Mouse (Mus musculus) frontal cortex, postnatal 36 days (tissue): ENCODE measurements around the gene Usp54.
"Not testable (repeated sequence)": the region's sequence is repeated elsewhere in the genome, so short reads cannot be mapped to it uniquely, and the experiment has no call there.

Source experiments
- DNase-seq, 2 experiments: peaks; one replicate each; pipeline ENCODE4 v3.0.0; 2022; ENCODE audit warnings: low spot score in 2 of 2

The Usp54 gene

DNA sequence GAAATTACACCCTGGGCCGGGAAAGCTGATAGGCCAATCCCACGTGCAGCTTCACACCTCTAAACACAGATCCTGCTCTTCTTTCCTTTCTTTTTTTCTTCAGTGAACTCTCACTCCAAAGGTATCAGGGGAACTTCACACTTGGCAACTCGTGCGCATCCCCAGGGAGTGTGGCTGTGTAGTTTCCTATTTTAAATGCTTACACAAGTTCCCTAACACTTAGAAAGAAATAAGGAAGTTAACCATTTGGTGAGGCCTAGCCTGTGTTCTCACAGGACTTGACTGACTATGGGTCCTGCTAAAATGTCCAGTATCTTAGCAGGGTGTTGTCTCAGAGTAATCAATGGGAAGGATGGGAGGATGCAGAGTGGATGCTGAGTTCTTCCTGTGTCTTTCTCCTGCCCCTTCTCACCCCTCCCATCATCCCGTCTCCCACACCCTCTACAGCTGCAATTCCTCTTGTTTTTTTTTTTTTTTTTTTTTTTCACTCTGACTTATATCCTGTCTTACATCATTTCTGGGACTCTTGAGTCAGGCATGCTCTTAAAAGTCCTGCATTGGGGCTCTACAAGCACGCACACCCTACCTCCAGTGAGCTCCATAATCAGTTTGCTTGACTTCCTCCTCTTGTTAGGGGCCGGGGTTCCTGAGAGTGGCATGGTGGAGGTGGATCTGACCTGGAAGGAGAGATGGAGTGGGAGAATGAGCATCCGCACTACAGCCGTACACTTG lies 14.0 kb upstream of the Usp54 start:
- DNase-seq, result no peak

DNA sequence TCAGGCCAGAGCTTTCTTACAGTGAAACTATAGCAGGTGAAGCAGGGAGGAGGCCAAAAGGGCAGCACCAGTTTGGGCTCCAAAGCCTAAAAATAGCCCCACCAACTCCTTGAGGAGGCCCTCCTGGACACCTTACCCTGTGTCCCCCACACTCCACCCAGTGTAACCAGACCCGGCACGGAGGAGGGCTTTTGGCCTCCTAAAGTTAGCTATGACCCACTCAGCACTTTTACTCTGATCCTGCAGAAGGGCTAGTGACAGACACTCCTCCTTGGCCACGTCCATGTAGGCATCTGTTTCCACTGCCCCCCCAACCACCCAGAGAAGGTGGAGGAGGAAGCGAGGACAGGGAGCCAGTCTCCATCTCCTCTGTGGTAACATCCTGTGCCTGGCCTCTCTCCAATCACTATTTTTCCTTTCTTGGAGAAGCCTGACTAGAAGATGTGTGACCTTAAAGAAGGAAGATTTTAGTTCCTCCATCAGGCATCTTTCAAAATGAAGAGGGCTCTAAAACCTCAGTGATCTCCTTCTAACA lies 10.9 kb upstream of the Usp54 start:
- no peak for DNase-seq

DNA sequence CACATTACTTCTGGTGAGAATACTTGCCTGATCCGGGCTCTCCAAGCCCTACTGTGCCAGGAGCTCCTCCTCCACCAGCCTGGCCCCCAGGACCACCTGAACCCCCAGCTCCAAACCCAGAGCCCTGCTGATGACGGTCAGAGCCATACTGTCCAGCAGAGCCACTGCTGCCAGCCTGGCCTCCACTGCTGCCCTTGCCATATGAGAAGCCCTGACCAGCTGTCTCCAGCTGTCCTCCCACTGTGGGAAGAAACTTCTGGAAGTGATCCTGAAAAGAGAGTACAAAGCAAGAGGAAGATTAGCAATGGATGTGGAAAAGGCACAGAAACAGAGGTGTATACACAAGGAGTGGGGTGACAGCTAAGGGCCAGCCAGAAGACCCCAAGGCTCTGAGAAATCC lies 10.1 kb upstream of the Usp54 start:
- no peak for DNase-seq

DNA sequence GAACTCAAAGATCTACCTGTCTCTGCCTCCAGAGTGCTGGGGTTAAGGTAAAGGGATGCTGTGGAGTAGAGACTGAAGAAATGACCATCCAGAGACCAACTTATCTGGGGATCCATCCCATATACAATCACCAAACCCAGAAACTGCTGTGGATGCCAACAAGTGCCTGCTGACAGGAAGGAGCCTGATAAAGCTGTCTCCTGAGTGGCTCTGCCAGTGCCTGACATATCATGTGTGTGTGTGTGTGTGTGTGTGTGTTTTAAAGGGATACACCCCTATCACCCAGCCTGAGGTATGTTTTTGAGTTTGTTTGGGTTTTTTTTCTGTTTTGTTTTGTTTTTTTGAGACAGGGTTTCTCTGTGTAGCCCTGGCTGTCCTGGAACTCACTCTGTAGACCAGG lies 5.5 kb upstream of the Usp54 start:
- no peak for DNase-seq

DNA sequence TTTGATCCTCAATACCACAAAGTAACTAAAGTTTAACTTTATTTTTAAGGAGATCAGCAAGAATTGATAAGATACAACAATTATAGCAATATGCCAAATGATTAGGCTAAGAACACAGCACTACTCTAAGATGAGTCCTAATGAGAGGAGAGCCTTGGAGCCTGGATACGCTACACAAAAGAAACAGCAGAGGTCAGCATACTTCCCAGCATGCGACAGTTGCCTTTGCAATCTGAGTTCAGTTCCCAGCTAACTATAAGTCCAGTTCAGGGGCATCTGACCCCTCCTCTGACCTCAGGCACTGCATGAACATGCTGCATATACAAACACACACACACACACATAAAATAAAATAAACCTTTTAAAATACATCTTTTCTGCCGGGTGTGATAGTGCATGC lies 4.7 kb upstream of the Usp54 start:
- no peak for DNase-seq

DNA sequence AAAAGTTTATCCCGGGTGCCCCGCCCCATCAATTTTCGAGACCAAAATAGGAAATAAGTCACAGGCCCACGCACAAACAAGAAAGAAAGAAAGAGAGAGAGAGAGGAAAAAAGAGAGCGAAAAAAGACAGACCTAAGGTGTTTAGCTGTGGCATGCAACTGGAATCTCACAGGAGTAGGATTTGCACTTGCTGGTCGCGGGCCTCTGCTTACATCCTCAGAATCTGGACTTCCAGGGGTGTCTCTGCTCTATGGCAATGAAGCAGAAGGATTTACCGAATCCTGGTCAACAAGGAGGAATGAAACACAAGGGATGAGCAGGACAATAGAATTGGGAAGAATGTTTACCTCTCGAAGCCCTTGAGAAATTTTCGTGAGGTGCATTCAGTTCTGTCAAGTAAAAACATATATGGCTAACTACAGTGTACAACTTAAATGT lies 594 bp upstream of the Usp54 start:
- no peak for DNase-seq

DNA sequence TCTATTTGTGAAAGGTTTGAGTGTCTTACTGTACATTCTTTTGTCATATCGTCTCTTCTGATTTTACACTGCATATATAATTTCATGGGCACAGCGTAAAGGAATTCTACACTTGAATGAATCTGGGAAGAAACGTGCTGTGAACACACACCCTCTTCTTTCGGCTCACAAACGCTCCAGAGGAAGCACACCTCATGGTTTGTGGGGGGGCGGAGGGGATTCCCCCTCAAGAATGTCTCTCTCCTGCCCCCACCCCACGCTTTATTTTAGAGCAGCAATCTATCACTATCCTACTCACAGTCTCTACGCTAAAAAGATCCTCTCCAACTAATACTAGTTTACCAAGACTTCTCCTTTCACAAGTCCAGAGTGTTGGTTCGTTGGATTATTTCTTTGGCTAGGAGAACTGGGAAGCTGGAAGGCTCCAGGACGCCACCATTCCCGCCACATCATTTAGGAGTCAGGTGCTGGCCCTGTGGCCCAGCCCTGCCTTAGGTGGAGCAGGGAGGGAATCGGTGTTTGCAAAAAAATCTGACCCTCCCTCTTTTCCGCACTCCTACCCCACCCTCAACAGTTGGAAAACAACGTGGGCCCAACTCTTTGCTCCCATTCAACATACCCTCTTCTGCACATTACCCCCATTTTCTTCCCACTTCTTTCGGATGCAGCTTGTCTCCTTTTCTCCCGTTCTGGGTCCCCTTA lies 794 bp downstream of the Usp54 start:
- DNase-seq, result peak in 1 of 2 experiments; percentile 7

DNA sequence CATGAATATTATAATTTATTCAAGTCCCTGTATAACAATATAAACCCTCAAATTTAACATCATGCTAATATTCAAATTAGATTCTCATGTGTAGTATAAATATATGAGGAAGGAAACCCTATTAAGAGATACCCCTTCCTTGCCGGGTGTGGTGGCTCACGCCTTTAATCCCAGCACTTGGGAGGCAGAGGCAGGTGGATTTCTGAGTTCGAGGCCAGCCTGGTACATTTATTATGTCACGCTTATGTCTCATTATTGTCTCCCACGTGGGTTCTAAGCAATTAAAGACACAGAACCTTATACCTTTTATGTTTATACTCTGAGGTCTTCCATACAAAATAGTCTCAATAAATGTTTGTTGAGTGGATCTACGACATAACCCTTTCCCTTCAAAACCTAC lies 2.2 kb downstream of the Usp54 start:
- no peak for DNase-seq

DNA sequence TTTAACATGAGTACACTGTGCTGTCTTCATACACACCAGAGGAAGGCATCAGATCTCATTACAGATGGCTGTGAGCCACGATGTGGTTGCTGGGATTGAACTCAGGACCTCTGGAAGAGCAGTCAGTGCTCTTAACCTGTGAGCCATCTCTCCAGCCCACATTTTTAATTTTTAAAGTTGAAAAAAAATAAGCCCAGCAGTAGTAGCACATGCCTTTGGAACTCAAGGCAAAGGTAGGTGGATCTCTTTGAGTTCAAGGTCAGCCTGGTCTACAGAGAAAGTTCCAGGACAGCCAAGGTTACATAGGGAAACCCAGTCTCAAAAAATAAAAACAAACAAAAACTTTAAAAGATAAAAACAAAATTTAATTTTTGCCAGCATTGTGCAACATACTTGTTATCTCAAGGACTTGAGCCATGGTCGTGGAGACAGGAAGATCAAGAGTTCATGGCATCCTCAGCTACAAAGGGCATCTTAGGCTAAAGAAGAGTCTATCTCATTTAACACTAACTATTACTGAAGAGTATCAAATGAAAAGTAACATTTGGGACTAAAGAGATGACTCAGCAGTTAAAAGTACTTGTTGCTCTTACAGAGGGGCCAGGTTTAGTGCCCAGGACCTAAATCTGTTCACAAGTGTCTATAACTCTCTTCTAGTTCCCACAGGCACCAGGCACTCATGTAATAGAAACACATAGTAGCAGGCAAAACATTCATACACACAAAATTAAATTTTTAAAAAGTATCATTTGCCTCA lies 2.9 kb downstream of the Usp54 start:
- no peak for DNase-seq

DNA sequence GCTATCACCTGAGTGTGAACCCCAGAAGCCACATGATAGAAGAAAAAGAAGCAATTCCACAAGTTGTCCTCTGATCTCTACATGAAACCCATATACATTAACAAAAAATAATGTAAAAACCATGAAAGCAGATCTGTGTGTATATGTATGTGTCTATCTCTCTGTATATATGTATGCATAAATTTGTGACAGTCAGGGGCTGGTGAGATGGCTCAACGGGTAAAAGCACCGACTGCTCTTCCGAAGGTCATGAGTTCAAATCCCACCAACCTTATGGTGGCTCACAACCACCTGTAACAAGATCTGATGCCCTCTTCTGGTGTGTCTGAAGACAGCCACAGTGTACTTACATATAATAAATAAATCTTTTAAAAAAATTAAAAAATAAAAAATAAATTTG lies 3.9 kb downstream of the Usp54 start:
- DNase-seq, result not testable (repeated sequence)

DNA sequence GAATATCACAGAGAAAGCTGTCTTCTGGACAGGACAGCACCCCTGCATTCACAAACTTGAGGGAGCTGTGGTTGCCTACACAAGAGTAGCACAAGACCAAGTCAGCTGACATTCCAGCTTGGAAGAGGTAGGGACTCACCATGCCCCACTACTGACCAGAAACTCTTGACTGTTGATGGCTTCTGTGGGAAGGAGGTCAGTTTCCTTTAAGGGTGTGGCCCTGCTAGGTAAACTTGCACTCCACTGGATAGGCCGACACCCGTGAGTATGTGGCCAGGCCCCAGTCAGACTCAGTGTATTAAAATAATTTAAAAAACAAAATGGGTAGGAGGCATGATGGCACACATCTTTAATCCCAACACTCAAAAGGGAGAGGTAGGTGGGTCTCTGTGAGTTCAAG lies 5.3 kb downstream of the Usp54 start:
- no peak for DNase-seq

DNA sequence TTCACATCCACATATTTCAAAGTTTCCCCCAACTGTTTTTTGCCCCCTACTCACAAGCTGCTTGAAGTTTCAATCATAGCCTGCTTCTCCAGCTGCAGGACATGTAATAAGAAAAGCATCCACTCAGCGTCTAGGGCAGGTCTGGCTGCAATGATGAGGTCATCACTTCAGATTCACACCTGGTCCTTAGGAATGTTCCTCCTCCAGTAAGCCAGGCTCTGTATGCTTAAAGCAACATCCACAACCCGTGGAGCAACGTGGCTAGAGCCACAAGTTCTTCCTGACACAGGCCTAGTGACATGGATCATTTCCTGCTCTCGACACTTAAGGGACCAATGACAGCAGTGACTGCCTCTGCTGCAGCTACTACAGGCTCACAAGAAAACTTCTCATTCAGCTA lies 9.6 kb downstream of the Usp54 start:
- DNase-seq, result no peak

DNA sequence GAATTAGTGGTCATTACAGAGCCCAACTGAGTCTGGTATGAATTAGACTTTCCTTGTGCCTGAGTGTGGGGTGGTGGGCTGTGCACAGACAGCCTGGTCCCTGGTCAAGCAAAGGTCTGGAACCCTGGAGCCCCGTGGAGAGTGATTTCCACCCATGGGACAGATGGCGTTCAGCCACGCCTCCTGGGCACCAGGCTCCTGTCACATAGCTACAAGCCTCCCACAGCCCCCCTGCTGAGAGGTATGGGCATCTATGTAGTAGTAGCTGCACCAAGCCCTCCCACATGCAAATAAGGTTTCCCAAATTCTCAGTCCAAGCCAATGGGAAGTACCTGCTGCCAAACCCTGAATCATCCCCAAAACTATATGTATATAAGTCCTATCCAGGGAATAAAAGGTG lies 13.9 kb downstream of the Usp54 start:
- DNase-seq, result no peak

DNA sequence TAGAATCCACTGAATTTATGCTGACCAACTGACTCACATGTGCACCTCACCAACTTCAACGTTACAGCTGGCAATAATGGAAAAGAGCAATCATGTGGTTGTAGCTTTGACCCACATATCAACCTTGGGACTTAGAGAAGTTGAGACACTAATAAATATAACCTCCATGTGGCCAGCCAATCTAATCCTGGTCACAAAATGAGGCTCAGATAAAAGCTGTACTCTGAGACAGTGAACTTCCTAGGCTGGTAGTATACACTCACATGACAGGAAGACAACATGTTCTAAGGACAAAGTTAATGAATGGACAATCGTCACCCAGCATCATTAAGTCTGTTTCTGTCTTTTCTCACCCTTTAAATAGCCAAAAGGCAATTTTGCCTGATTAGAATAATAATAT lies 14.4 kb downstream of the Usp54 start:
- DNase-seq, result no peak

DNA sequence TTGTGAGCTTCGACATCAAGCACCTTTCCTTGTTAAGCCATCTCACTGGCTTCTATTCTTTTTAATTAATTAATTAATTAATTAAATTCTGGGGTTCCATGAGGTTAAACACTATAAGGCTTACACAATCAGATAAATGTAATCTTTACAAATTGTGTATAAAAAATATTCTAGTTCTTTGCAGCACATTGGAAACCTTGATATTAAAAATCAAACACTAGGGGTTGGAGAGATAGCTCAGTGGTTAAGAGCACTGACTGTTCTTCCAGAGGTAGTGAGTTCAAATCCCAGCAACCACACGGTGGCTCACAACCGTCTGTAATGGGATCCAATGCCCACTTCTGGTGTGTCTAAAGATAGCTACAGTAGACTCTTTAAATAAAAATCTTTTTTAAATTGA lies 18.0 kb downstream of the Usp54 start:
- DNase-seq, result no peak

DNA sequence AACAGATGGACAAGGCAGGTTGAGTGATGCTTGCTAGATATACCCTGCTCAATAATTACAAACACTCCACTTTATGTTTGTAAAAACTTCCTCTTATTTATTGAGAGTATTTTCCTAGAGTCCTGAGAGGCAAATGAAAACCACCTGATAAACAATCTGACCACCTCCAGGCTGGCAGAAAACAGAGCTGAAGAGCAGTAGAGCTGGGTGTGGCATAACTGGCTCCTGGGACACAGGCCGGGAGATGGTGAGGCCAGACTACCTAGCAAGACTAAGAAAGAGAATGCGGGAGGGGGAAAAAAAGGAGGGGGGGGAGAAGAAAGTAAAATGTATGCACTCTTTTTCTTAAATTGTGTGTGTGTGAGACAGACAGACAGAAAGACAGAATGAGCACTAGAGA lies 18.5 kb downstream of the Usp54 start:
- no peak for DNase-seq

DNA sequence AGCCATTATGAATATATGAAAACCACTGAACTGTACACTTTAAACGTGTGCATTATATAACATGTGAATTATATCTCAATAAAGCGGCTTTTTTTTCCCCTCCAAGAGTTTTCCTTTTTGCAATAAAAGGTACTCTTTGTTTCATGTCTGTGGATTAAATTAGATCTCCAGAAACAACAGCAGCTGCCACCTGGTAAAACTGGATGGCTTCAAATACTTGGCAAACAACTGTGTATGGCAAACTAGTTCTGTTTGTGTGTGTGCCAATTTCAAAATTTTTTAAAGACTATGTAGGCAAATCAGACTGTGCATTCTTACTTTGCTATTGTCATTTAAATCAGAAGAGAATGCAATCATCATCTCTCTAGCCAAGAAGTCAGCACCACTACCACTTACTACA lies 19.0 kb downstream of the Usp54 start:
- DNase-seq, result no peak

DNA sequence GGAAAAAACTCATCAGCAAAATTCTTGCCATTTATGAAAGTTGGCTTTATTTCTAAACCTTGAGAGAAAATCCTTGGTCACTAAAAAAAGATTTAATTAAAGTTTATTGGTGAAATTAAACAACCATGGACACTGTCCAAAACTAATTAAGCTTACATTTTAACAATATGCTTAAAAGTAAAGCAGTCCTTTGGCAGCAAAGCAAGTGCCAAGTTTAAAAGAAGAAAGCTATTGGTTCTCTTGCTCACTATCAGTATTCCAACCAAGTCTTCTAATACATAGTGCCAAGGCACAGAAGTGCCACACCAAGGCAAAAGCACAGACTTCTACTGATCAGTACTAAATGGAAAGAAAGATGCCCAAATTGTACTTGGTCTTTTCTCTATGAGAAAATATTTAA lies 21.7 kb downstream of the Usp54 start:
- peak in 1 of 2 experiments; percentile 13 for DNase-seq

DNA sequence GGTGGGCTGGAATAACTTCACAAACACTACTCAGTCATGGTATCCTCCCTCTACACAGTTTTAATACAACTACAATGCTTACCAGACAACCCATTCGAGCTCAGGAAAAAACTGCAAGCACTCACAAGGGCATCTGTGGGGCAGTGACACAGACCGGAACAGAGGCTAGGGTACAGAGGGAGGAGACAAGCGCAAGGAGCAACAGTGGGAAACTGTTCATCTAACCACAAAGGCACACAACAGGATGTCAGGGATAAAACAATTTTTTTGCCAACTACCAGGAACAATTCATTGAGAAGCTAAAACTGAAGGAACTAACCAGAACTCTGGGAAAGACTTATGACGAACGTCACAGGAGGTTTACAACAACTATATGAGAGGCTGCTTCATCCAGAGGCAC lies 22.7 kb downstream of the Usp54 start:
- DNase-seq, result peak in 1 of 2 experiments; percentile 7

DNA sequence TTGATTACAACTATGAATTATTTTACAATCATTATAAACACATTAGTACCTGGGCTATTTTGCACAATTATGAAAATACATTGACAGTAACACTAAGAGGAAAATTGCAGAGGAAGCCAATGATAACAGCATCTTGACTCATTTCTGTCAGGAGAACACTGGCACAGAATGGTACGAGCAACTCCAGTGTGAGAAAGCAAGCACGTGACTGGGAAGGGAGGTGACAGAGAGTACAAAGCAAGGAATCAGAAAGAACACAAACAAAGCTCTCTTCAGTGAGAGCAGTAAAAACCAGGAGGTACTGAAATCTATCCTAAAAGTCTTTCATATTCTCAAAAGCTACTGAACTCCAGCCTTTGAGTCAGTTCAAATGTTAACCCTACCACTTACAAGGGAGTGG lies 24.4 kb downstream of the Usp54 start:
- DNase-seq, result peak in 1 of 2 experiments; percentile 16

DNA sequence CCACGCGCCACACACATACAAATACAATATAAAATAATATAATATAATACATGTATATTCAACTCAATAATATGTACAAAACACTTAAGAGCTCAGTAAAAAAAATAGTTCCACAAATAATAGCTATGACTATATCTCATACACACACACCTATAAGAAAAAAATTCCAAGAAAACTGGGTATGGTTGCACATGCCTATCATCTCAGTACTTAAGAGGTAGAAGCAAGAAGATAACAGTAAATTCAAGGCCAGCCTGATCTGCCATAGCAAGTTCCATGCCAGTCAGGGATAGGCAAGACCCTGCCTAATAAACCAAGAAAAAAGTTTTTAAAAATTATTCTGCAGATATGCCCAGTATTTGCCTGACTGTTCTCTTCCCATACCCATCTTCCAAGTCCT lies 25.8 kb downstream of the Usp54 start:
- DNase-seq, result no peak

DNA sequence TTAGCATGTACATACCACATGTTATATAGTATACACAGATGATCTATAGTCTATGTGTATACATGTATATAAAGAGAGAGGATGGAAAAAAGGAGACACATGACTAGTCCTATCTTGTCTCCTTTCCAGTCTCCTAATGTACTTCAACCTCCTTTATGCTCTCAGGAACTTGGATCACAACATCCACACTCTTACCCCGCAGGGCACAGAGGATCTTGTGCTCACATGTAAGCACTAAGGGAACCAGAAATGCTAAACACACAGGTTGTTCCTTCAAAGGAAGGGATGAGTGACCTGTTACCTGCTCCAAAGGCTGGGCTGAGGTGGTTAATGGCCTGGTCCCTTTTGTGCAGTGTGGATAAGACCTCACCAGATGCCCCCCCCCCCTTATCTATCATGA lies 28.0 kb downstream of the Usp54 start:
- no peak for DNase-seq

DNA sequence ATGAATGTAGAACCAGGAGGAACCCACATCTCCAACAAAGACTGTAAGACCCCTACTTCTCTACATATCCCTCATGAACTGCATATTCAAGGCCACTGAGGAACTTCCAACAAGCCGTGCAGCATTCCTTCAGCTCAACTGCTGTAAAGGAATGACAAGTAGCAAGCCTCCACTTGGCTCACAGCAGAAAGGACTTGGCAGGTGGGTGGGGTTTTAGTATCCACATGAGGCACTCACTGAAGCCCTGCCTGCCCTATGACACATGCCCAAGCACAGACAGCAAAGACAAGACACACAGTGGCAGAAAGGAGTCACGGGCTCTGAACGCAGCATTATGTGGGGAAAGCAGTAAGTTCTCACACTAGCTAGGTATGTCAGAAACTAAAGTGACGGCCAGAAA lies 30.7 kb downstream of the Usp54 start:
- DNase-seq, result no peak
